22 mouse cellular contexts compared by ENCODE assay signal in genomic region chr2:22706233-22706632, GRCm38 (mm10).
DNase-seq lines count a peak whose midpoint lies in the region; ATAC-seq and TF ChIP-seq lines count a peak whose summit lies in the region.
"Had no signal": no experiment of that assay in that cellular context is flagged by ENCODE, and none has a peak within 500 bp of the region (broad histone marks: within the 10 kb centered on the region; RNA-seq: fewer than 3 reads in every experiment).

No protein-coding gene starts in this region.

- WGBS in heart, adult 2 months, result 52% methylated on average over 3 of the region's 3 CpGs
- WGBS in hindbrain, embryonic 12.5 days, result 60% methylated on average over 3 of the region's 3 CpGs
- WGBS in hindbrain, postnatal 0 days, result 52% methylated on average over 3 of the region's 3 CpGs
- 48% methylated on average over 3 of the region's 3 CpGs for WGBS in neural tube, embryonic 12.5 days
- WGBS in neural tube, embryonic 14.5 days, result 44% methylated on average over 3 of the region's 3 CpGs

- TF ChIP-seq CTCF in heart, adult 2 months (IDR thresholded peaks at IDR 0.05), result no peak
- no peak for TF ChIP-seq CTCF in hindbrain, postnatal 0 days (IDR thresholded peaks at IDR 0.05; ENCODE audit: low read depth)

- no peak overlapping the region for H3K4me2 ChIP-seq in hindbrain, embryonic 12.5 days (replicated peaks)
- no peak overlapping the region for H3K4me2 ChIP-seq in hindbrain, postnatal 0 days (ENCODE audit: low read depth, low read length)
- H3K4me2 ChIP-seq in neural tube, embryonic 12.5 days (replicated peaks), result no peak overlapping the region
- H3K4me2 ChIP-seq in neural tube, embryonic 14.5 days (ENCODE audit: low read depth, low read length), result no peak overlapping the region
- H3K4me2 ChIP-seq: embryonic facial prominence, embryonic 12.5 days; liver, embryonic 13.5 days; stomach, embryonic 15.5 days had no signal

- ATAC-seq in hindbrain, embryonic 12.5 days (ENCODE audit: low FRiP score), result peak; percentile 88
- ATAC-seq in hindbrain, postnatal 0 days, result no peak
- peak; percentile 75 for ATAC-seq in neural tube, embryonic 12.5 days (ENCODE audit: low FRiP score, low read depth)
- peak; percentile 58; the same call in 1 of the 2 replicates for ATAC-seq in neural tube, embryonic 14.5 days (ENCODE audit: low read depth)
- ATAC-seq: Patski had no signal

- no peaks in the 10 kb centered on the region for H3K79me2 ChIP-seq in heart, adult 2 months (replicated peaks; ENCODE audit: control insufficient read depth, insufficient read depth, low read length)

- TF ChIP-seq EP300 in heart, adult 2 months (IDR thresholded peaks at IDR 0.05; ENCODE audit: insufficient read depth, low read depth, low read length), result no peak

- TF ChIP-seq POLR2A in heart, adult 2 months (IDR thresholded peaks at IDR 0.05; ENCODE audit: insufficient read depth, low read depth, low read length), result no peak

- H3K36me3 ChIP-seq in heart, adult 2 months (ENCODE audit: control insufficient read depth, insufficient read depth, low read length), result no peaks in the 10 kb centered on the region
- no peaks in the 10 kb centered on the region for H3K36me3 ChIP-seq in hindbrain, embryonic 12.5 days
- H3K36me3 ChIP-seq in hindbrain, postnatal 0 days (ENCODE audit: insufficient read depth, low read length), result no peaks in the 10 kb centered on the region
- H3K36me3 ChIP-seq in neural tube, embryonic 12.5 days, result no peaks in the 10 kb centered on the region
- no peaks in the 10 kb centered on the region for H3K36me3 ChIP-seq in neural tube, embryonic 14.5 days (ENCODE audit: control insufficient read depth, insufficient read depth, low read length)
- H3K36me3 ChIP-seq: embryonic facial prominence, embryonic 12.5 days; G1E; liver, embryonic 13.5 days; stomach, embryonic 15.5 days had no signal

- no peak overlapping the region for H3K9ac ChIP-seq in heart, adult 2 months (ENCODE audit: low read depth, low read length)
- no peak overlapping the region for H3K9ac ChIP-seq in hindbrain, embryonic 12.5 days
- H3K9ac ChIP-seq in hindbrain, postnatal 0 days (replicated peaks; ENCODE audit: low read length), result no peak overlapping the region
- no peak overlapping the region for H3K9ac ChIP-seq in neural tube, embryonic 12.5 days
- H3K9ac ChIP-seq in neural tube, embryonic 14.5 days (replicated peaks; ENCODE audit: low read depth, low read length), result no peak overlapping the region
- H3K9ac ChIP-seq: embryonic facial prominence, embryonic 12.5 days; liver, embryonic 13.5 days; stomach, embryonic 15.5 days had no signal

- no peak overlapping the region for H3K27ac ChIP-seq in heart, adult 2 months
- no peak overlapping the region for H3K27ac ChIP-seq in hindbrain, embryonic 12.5 days
- no peak overlapping the region for H3K27ac ChIP-seq in hindbrain, postnatal 0 days
- H3K27ac ChIP-seq in neural tube, embryonic 12.5 days, result no peak overlapping the region
- H3K27ac ChIP-seq in neural tube, embryonic 14.5 days (ENCODE audit: low read depth, low read length), result no peak overlapping the region
- H3K27ac ChIP-seq: embryonic facial prominence, embryonic 12.5 days; liver, embryonic 13.5 days; stomach, embryonic 15.5 days had no signal

- DNase-seq in heart, adult 2 months, result peak; percentile 29 to 31
- DNase-seq in heart, postnatal 25 days (ENCODE audit: low spot score), result no peak
- no peak for DNase-seq in hindbrain, postnatal 0 days (ENCODE audit: low spot score)
- no peak for DNase-seq in neural tube, embryonic 10.5 days (ENCODE audit: extremely low spot score, low spot score)
- DNase-seq: adrenal gland, postnatal 36 days; B cell, adult 2 months; cerebellum, adult 11-12 months; cerebellum, postnatal 10 days; kidney, adult 8-10 months; layer of hippocampus, adult 9-11 months; liver, embryonic 13.5 days; lung, adult 2 months; midbrain, embryonic 14.5 days; thymus, postnatal 36 days had no signal

- no peaks in the 10 kb centered on the region for H3K4me1 ChIP-seq in heart, adult 2 months (ENCODE audit: control insufficient read depth, insufficient read depth, low read length)
- 0 out of 2 replicates have a peak, but pooled peaks cover 7% of the 10 kb centered on the region for H3K4me1 ChIP-seq in hindbrain, embryonic 12.5 days
- no peaks in the 10 kb centered on the region for H3K4me1 ChIP-seq in hindbrain, postnatal 0 days (ENCODE audit: insufficient read depth, low read length)
- no peaks in the 10 kb centered on the region for H3K4me1 ChIP-seq in neural tube, embryonic 12.5 days
- H3K4me1 ChIP-seq in neural tube, embryonic 14.5 days (ENCODE audit: control insufficient read depth, insufficient read depth, low read length), result no peaks in the 10 kb centered on the region
- H3K4me1 ChIP-seq: liver, embryonic 13.5 days; stomach, embryonic 15.5 days had no signal

- no peaks in the 10 kb centered on the region for H3K27me3 ChIP-seq in heart, adult 2 months (ENCODE audit: control insufficient read depth, insufficient read depth, low read length)
- H3K27me3 ChIP-seq in hindbrain, embryonic 12.5 days, result no peaks in the 10 kb centered on the region
- no peaks in the 10 kb centered on the region for H3K27me3 ChIP-seq in hindbrain, postnatal 0 days (ENCODE audit: insufficient read depth, low read length)
- H3K27me3 ChIP-seq in neural tube, embryonic 12.5 days (replicated peaks), result no peaks in the 10 kb centered on the region
- H3K27me3 ChIP-seq in neural tube, embryonic 14.5 days (ENCODE audit: control insufficient read depth, insufficient read depth, low read length), result no peaks in the 10 kb centered on the region
- H3K27me3 ChIP-seq: CH12.LX; embryonic facial prominence, embryonic 12.5 days; liver, embryonic 13.5 days; Patski; stomach, embryonic 15.5 days had no signal

- no peaks in the 10 kb centered on the region for H3K9me3 ChIP-seq in hindbrain, embryonic 12.5 days (replicated peaks)
- H3K9me3 ChIP-seq in hindbrain, postnatal 0 days (ENCODE audit: low read length), result no peaks in the 10 kb centered on the region
- no peaks in the 10 kb centered on the region for H3K9me3 ChIP-seq in neural tube, embryonic 12.5 days
- no peaks in the 10 kb centered on the region for H3K9me3 ChIP-seq in neural tube, embryonic 14.5 days (ENCODE audit: control insufficient read depth, low read length)
- H3K9me3 ChIP-seq: embryonic facial prominence, embryonic 12.5 days; G1E; liver, embryonic 13.5 days; stomach, embryonic 15.5 days had no signal

- no peak overlapping the region for H3K4me3 ChIP-seq in heart, adult 2 months
- no peak overlapping the region for H3K4me3 ChIP-seq in hindbrain, embryonic 12.5 days
- no peak overlapping the region for H3K4me3 ChIP-seq in hindbrain, postnatal 0 days (ENCODE audit: low read length)
- H3K4me3 ChIP-seq in neural tube, embryonic 12.5 days, result no peak overlapping the region
- H3K4me3 ChIP-seq in neural tube, embryonic 14.5 days (ENCODE audit: low read depth, low read length), result no peak overlapping the region
- H3K4me3 ChIP-seq: embryonic facial prominence, embryonic 12.5 days; liver, embryonic 13.5 days; stomach, embryonic 15.5 days had no signal

- intact Hi-C loops in heart, adult 2 months (cut with DNase I), result no loop called here
- intact Hi-C loops in heart, postnatal 25 days (cut with DNase I), result no loop called here

Comparison
In these comparisons a context has a peak if more than half of its experiments do, and no peak if none do; other contexts are left out.
1. DNase-seq: peak in heart, adult 2 months (2 of 2); none in heart, postnatal 25 days (single experiment), hindbrain, postnatal 0 days (single experiment) and neural tube, embryonic 10.5 days (single experiment).